Mouse (Mus musculus) c-Kit-negative CD71-positive TER-119-positive erythroid progenitor cells, embryonic 14.5 days (primary cell): ENCODE results near the gene Tac4.

ENCODE experiments used
- DNase-seq: peaks from one replicate; pipeline ENCODE4 v3.0.0-alpha.2; 2013; ENCODE audit warnings: low read depth, low spot score

Tac4 gene

DNA sequence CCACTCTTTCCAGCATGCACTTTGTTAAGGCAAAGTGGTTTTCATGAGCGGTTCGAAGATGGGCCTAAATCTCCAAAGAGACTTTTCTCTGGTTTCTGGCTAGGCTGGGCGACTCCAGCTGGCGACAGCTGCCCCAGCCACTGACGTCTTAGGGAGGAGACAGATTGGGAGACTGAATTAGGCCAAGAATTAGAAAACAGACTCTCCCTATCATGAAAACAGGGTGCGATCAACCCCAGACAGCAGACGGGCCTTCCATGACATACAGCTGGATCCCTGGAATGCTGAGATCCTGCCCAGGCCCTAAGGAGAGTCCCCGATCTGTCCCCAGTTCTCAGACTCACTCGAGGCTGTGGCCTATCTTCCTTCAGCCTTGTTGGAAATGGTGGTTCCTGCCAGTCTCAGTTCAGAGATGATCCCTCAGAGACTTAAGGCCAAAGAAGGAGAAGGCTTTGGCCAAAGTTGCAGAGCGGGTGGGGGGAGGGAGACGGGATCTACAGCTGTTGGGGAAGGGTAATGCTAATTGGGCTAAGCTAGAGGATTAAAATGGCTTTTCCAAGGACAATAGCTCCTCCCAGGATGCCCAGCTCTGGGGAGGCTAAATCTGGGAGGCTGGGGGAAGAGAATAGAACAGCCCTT is 2.6 kb downstream of the Tac4 start:
- DNase-seq: no peak

DNA sequence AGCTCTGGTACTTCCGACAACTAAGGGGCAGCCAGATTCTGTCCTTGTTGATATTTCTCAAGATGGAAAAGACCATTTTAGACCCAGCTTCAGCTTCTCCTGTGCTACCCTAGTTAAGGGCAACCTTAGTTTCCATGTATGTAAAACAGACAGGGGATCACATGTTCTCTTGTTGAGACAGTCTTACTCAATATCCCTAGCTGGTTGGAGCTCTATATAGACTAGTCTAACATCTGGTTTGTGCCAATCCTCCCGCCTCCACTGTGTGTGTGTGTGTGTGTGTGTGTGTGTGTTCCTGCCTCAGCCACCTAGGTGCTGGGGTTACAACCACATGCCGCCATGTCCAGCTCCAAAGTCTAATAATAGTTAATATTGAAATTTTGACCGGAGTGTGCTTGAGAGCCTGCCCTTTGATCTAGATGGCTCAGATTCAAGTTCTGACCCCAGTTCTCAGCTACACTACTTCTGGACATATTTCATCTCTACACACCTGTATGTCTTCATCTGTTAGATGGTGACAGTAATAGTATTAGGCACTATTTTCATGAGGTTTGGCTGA is 3.2 kb downstream of the Tac4 start:
- no peak for DNase-seq

GRCm38 (mm10) chr11:95266540-95267245 is 5.4 kb downstream of the Tac4 start:
- no peak for DNase-seq

DNA sequence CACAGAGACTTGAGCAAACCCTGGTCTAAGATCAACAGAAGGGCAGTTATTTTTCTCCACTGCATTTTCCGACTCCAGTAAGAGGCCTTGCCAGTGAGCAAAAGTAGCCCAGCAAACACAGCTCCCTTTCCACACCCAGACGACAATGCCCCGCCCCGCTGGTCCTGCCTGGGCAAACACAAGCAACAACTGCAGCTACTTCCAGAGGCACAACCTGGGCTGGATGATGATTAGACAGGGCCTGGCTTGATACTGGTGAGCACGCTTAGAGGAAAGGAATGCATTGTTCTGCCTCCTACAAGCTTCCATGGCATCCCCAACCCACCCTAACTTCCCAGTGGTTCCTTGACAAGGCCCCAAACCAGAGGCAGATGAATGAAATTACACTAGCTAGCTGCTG is 12.3 kb downstream of the Tac4 start:
- DNase-seq: no peak

DNA sequence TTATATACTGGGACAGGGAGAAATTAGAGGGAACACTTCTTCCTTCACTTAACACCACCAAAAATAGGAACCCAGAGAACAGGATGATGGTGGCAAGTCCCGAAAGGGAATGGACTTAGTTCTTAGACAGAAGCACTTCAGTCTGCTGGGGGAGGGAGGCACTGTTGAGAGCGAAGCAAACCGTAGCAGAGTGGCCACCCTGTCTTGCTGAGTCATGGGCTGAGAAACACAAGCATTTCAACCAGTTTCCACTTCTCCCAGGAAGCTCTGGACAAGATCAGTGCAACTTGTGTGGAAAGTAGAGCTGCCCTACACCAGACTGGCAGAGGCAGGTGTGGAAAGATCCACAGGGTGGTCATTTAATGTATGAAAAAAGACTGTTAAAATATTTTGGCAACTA is 13.3 kb downstream of the Tac4 start:
- no peak for DNase-seq

GRCm38 (mm10) chr11:95276056-95276455 is 14.7 kb downstream of the Tac4 start:
- no peak for DNase-seq

DNA sequence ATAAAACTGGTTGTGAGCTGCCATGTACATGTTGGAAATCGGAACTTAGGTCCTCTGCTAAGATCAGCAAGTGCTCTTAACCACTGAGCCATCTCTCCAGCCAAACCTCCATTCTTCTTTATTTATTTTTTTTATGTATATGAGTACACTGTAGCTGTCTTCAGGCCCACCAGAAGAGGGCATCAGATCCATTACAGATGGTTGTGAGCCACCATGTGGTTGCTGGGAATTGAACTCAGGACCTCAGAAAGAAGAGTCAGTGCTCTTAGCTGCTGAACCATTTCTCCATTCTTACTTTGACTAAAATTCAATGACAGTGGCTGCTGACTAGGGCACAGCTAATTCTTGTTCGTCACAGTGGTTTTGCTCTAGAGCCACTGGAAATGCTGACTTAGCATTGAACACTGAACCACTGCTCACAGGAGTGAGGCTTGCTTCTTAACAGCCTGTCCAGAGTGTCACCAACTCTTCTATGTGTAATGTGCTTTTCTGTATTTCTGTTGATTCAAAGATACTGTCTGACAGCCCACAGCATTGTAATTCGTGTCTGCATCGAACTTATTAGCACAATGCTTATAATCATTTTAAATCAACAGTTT is 17.8 kb downstream of the Tac4 start:
- no peak for DNase-seq

DNA sequence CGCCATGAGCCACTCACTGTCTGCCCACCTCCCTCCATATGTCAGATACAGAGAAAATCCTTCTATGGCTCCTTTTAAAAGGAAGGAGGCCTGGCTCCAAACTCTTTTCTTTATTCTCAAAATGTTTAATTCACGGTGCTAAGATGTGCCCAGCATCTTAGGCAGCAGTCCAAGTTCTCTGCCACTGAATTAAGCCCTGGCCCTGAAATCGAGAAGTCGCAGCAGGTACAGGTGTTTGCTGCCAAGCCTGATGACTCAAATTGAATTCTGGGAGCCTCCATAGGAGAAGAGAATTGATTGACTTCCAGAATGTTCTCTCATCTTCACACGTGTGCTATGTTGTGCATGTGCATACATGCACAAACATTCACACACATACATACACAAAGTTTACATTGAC is 21.0 kb downstream of the Tac4 start:
- DNase-seq: no peak

GRCm38 (mm10) chr11:95291998-95292397 is 30.7 kb downstream of the Tac4 start:
- DNase-seq: no peak

DNA sequence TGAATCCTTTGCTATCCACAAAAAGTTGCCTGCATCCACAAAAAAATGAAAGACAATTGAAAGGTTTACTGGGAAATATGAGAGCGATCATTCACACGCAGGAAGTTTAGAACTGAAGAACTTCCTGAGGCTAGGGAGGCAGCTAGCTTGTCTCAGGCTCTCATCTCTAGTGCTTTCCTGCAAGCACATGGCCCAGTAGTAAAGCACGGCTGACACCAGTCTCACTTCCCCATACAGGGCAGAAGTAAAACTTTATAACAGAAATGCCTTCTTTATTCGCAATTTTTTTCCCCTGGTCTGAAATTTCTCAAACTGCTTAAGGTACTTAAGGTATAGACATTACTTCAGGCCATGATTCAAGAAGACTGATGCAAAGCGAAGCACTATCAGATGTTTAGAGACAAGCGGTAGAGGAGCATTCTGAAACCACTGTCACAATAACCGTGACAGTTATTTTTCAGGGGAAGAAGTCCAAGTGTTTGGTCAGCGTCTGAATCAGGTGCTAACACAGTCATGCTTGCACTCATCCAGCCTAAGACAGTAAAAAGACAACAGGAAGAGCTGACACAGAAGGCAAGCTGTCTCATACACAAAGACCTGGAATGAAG is 31.8 kb downstream of the Tac4 start:
- no peak for DNase-seq

- DNase-seq: no peak
Observed at GRCm38 (mm10) chr11:95295736-95296135, 34.4 kb downstream of the Tac4 start.

DNA sequence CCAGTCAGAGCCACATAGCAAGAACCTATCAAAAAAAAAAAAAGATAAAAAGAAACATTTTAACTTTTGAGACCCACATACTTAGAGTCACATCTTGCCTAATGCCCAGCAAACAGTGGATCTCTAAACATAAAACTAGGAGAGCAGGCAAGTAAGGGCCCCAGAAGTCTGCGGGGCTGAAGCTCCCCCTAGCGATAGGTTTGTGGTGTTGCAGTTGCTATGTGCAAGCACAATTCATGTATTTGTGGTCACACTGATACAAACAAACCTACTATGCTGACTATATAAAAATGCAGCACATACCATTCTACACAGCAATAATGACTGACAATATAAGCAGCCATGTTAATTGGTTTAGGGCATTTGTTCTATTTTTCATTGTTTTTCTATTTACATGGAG is 36.8 kb downstream of the Tac4 start:
- DNase-seq: no peak

- DNase-seq: no peak
Observed at GRCm38 (mm10) chr11:95299886-95300285, 38.6 kb downstream of the Tac4 start.

- no peak for DNase-seq
Observed at GRCm38 (mm10) chr11:95301772-95302171, 40.4 kb downstream of the Tac4 start.

DNA sequence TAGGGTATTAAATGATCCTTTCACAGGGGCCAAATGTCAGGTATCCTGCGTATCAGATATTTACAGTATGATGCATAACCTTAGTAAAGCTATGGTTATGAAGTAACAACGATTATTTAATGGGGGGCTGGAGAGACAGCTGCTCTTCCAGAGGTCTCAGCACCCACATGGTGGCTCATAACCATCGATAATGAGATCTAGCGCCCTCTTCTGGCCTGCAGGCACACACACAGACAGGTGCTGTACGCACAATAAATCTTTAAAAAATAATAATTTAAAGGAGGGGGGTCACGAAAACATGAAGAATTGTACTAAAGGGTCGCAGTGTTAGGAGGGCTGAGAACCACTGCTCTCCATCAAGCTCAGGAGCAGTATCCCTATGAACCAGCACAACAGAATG is 44.3 kb downstream of the Tac4 start:
- DNase-seq: no peak

DNA sequence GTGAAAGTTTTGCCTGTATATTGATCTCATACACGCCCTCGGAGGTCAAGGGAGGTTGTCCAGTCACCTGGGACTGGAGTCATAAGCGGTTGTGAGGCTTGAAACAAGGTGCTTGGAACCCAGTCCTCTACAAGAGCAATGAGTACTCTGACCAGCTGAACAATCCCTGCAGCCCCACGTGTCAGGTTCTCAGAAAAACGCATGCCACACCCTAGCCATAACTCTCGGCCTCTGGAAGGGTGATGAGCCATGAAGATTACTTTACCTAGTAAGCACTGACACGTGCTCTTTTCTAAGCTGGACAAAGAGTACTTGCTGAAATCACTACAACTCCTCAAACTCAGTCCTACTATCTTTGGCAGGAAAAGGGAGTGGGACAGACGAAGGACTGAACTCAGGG is 46.2 kb downstream of the Tac4 start:
- DNase-seq: no peak

- peak; percentile 95 for DNase-seq
Observed at GRCm38 (mm10) chr11:95309510-95310006, 48.2 kb downstream of the Tac4 start.

GRCm38 (mm10) chr11:95310007-95310647 is 48.8 kb downstream of the Tac4 start, which contains the start of gene Kat7:
Kat7 (minus strand) TSS chr11:95310246.
- peak; percentile 96 for DNase-seq

DNA sequence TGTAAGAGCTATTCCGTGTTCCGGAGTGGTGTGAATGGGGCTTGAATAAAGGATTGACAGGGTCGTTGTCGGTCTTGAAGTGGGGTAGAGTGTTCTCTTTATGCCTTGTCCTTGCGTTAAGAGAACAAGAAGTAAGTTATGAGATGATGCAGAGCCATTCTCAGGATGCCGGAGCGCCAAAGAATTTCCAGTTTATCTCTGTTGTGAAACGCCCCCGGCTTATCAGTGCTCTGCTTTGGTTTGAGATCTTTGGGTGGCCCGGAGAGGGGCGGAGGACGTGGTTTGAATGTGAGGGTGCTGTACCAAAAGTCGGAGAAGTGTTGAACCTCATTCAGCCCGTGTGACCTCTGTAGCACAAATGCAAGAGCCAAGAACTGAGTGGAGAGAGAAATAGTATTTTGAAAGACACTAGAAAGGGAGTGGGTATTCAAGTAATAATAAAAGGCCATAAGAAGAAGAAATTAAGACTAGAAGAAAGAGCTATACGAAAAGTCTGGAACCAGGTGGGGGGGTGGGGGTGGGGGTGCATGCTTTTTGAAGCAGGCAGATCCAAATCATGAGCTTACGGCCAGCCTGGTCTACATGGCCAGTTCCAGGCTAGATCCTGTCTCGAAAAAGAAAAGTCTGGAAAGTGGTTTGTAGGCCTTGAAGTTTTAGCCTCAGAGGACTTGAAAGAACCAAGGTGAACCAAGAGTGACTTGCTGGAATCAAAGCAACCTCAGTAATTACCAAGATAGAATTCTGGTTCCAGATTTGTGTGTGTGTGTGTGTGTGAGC is 49.5 kb downstream of the Tac4 start:
- DNase-seq: no peak

DNA sequence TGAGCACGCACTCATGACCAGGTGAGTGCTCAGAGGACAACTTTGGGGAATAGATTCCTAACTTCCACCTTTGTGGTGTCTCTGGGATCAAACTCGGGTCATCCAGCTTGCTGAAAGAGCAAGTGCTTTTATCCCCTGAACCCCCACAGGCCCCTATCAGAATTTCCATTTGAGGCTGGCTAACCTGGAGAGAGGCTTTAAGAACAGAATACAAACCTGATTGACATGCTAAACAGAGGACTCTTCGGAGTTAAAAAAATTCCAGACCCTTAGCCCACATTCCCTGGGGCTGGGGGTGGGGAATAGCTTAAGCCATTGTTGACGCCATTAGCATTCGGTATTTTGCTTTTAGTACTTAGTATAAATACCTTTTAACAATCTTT is 50.1 kb downstream of the Tac4 start:
- DNase-seq: no peak
